Comparison of ENCODE assay signal across 14 mouse cellular contexts in the genomic region with DNA sequence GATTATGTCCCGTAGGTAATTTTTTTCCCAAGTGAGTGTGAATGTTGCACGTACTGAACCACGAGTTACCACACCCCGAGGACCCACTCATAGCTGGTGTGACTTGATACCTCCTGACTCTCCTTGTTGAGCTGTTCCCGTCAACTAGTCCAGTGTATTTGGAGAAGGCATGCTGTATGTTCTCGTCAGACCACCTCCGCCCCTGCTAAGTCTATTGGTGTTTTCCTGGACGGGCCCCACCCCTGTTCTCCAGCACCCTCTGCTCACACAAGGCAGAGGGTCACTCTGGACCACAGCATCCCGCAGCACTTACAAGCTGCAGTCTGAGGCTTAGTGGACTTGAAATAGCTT.
A peak's percentile ranks its signal among the peaks of the same experiment; 100 is the strongest.
DNase-seq lines count a peak whose midpoint lies in the region; ATAC-seq and TF ChIP-seq lines count a peak whose summit lies in the region.
"Had no signal": no experiment of that assay in that cellular context is flagged by ENCODE, and none has a peak within 500 bp of the region (broad histone marks: within the 10 kb centered on the region; RNA-seq: fewer than 3 reads in every experiment).

No protein-coding gene starts in this region.

- peak overlapping the region; percentile 35 for H3K27ac ChIP-seq in gastrocnemius, adult 2 months
- peak overlapping the region; percentile 55 for H3K27ac ChIP-seq in heart, embryonic 15.5 days
- 0 out of 2 replicates have a peak overlapping the region, but pooled peaks have one; percentile 8 for H3K27ac ChIP-seq in lung, embryonic 15.5 days
- H3K27ac ChIP-seq: hindbrain, embryonic 12.5 days; kidney, postnatal 0 days had no signal

- 33% methylated on average over 9 of the region's 9 CpGs for WGBS in heart, embryonic 15.5 days
- 49% methylated on average over 9 of the region's 9 CpGs for WGBS in lung, embryonic 15.5 days

- no peak overlapping the region for H3K4me2 ChIP-seq in heart, embryonic 15.5 days
- no peak overlapping the region for H3K4me2 ChIP-seq in lung, embryonic 15.5 days
- H3K4me2 ChIP-seq: hindbrain, embryonic 12.5 days; liver, embryonic 11.5 days had no signal

- DNase-seq in gastrocnemius, adult 2 months: no peak
- DNase-seq in gastrocnemius, postnatal 25 days: no peak
- DNase-seq in 3134 (ENCODE audit: extremely low read depth, insufficient read length, low spot score): peak; percentile 35
- DNase-seq in left cerebral cortex, postnatal 36 days (ENCODE audit: low spot score in 2 of 2): no peak
- DNase-seq in thymus, postnatal 10 days (ENCODE audit: low spot score in 2 of 2): no peak
- no peak for DNase-seq in urinary bladder, postnatal 36 days (ENCODE audit: low spot score in 2 of 2)
- DNase-seq: cerebellum, adult 9-10 months; spleen, adult 18-20 months had no signal

- H3K9me3 ChIP-seq in heart, embryonic 15.5 days (replicated peaks): no peaks in the 10 kb centered on the region
- H3K9me3 ChIP-seq in lung, embryonic 15.5 days: no peaks in the 10 kb centered on the region
- H3K9me3 ChIP-seq: hindbrain, embryonic 12.5 days had no signal

- H3K9ac ChIP-seq in heart, embryonic 15.5 days: no peak overlapping the region
- H3K9ac ChIP-seq in lung, embryonic 15.5 days: no peak overlapping the region
- H3K9ac ChIP-seq: hindbrain, embryonic 12.5 days had no signal

- H3K36me3 ChIP-seq in heart, embryonic 15.5 days: no peaks in the 10 kb centered on the region
- no peaks in the 10 kb centered on the region for H3K36me3 ChIP-seq in lung, embryonic 15.5 days
- H3K36me3 ChIP-seq: hindbrain, embryonic 12.5 days had no signal

- H3K4me1 ChIP-seq in heart, embryonic 15.5 days (replicated peaks): peaks cover 12% of the 10 kb centered on the region
- peaks cover 19% of the 10 kb centered on the region for H3K4me1 ChIP-seq in lung, embryonic 15.5 days

- ATAC-seq in heart, embryonic 15.5 days (replicated peaks; ENCODE audit: insufficient number of reproducible peaks, insufficient read depth, low FRiP score, low read depth): peak; percentile 76
- ATAC-seq in lung, embryonic 15.5 days (ENCODE audit: borderline replicate concordance, extremely low read depth, low FRiP score, low TSS enrichment): peak; percentile 48; the same call in 1 of the 2 replicates
- ATAC-seq: activated CD4-positive, CD25-positive, alpha-beta regulatory T cell, adult 4 months had no signal

- no peaks in the 10 kb centered on the region for H3K27me3 ChIP-seq in heart, embryonic 15.5 days
- no peaks in the 10 kb centered on the region for H3K27me3 ChIP-seq in lung, embryonic 15.5 days
- H3K27me3 ChIP-seq: hindbrain, embryonic 12.5 days had no signal

- intact Hi-C loops in gastrocnemius, adult 2 months (cut with DNase I): no loop called here
- intact Hi-C loops in left cerebral cortex, postnatal 36 days (cut with DNase I): no loop called here

- no peak for TF ChIP-seq CTCF in gastrocnemius, adult 2 months (IDR thresholded peaks at IDR 0.05)

- H3K4me3 ChIP-seq in gastrocnemius, adult 2 months: no peak overlapping the region
- H3K4me3 ChIP-seq in heart, embryonic 15.5 days: no peak overlapping the region
- no peak overlapping the region for H3K4me3 ChIP-seq in lung, embryonic 15.5 days
- H3K4me3 ChIP-seq: hindbrain, embryonic 12.5 days had no signal
